Mouse (Mus musculus): ENCODE results near the gene Mrpl10. TPM values are rescaled to one million over a fixed set of nuclear protein-coding genes. Genes with fewer than 3 reads are reported as not detected.

Mrpl10 gene
- polyA plus RNA-seq, 1 experiment from 2014 or later, result 76.6 TPM

GRCm38 (mm10) chr11:97086365-97086764 is 45.0 kb downstream of the Mrpl10 start:
- no peaks in the 10 kb centered on the region for H3K36me3 ChIP-seq (ENCODE audit: control insufficient read depth, insufficient read depth, low read length)
- ATAC-seq (replicated peaks; ENCODE audit: low FRiP score), result no peak

GRCm38 (mm10) chr11:97094600-97094999 is 53.2 kb downstream of the Mrpl10 start:
- H3K36me3 ChIP-seq (ENCODE audit: control insufficient read depth, insufficient read depth, low read length), result no peaks in the 10 kb centered on the region
- DNase-seq (ENCODE audit: low spot score) (no peak), ATAC-seq (replicated peaks; ENCODE audit: low FRiP score) (no peak)
- H3K27ac ChIP-seq (ENCODE audit: low read depth, low read length), result no peak overlapping the region
- H3K27me3 ChIP-seq (ENCODE audit: control insufficient read depth, insufficient read depth, low read length), result peaks cover 10% of the 10 kb centered on the region
- no peaks in the 10 kb centered on the region for H3K4me1 ChIP-seq (replicated peaks; ENCODE audit: control insufficient read depth, insufficient read depth, low read length)
- 72% methylated on average over 2 of the region's 2 CpGs for WGBS
- H3K9me3 ChIP-seq (ENCODE audit: control insufficient read depth, low read length), result no peaks in the 10 kb centered on the region
- no peak overlapping the region for H3K9ac ChIP-seq (ENCODE audit: low read length)
- no peak overlapping the region for H3K4me2 ChIP-seq (ENCODE audit: low read depth, low read length, severe bottlenecking)
- H3K4me3 ChIP-seq (ENCODE audit: low read depth, low read length), result no peak overlapping the region

More at GRCm38 (mm10) chr11:97086365-97086764, 45.0 kb downstream of the Mrpl10 start:
- Histone ChIP-seq H3K4me3 (ENCODE audit: low read depth, low read length) (no peak overlapping the region), H3K27me3 (ENCODE audit: control insufficient read depth, insufficient read depth, low read length) (no peaks in the 10 kb centered on the region; the same call in 1 of the 2 replicates), H3K9ac (ENCODE audit: low read length) (no peak overlapping the region), H3K9me3 (ENCODE audit: control insufficient read depth, low read length) (no peaks in the 10 kb centered on the region; the same call in 1 of the 2 replicates), H3K4me2 (ENCODE audit: low read depth, low read length, severe bottlenecking) (no peak overlapping the region), H3K4me1 (replicated peaks; ENCODE audit: control insufficient read depth, insufficient read depth, low read length) (no peaks in the 10 kb centered on the region), H3K27ac (ENCODE audit: low read depth, low read length) (no peak overlapping the region)
- no peak for DNase-seq (ENCODE audit: low spot score)
- WGBS, result 80% methylated on average over 6 of the region's 6 CpGs

GRCm38 (mm10) chr11:97098791-97099190 is 57.4 kb downstream of the Mrpl10 start:
- Histone ChIP-seq H3K36me3 (ENCODE audit: control insufficient read depth, insufficient read depth, low read length) (no peaks in the 10 kb centered on the region), H3K4me1 (replicated peaks; ENCODE audit: control insufficient read depth, insufficient read depth, low read length) (no peaks in the 10 kb centered on the region), H3K9ac (ENCODE audit: low read length) (no peak overlapping the region), H3K4me2 (ENCODE audit: low read depth, low read length, severe bottlenecking) (no peak overlapping the region), H3K4me3 (ENCODE audit: low read depth, low read length) (no peak overlapping the region), H3K27ac (ENCODE audit: low read depth, low read length) (no peak overlapping the region), H3K27me3 (ENCODE audit: control insufficient read depth, insufficient read depth, low read length) (peaks cover 10% of the 10 kb centered on the region), H3K9me3 (ENCODE audit: control insufficient read depth, low read length) (no peaks in the 10 kb centered on the region)
- ATAC-seq (replicated peaks; ENCODE audit: low FRiP score), result no peak
- DNase-seq (ENCODE audit: low spot score), result no peak
- 22% methylated on average over 18 of the region's 18 CpGs for WGBS

Small RNA genes within 50 kb of the gene (microRNA-seq; reads per million reads assigned to microRNA genes)
- not detected for gene Mir8103 (ENCODE audit: insufficient number of aligned reads)

Other genes starting within 250 kb of the Mrpl10 start
- gene Nfe2l1, start 211.6 kb upstream of the Mrpl10 start, polyA plus RNA-seq (2014; fragmentation: Nextera tagmentation; extraction: Ambion mirVana), result 38.6 and 42.9 TPM in 2 replicates
- 33.2 and 33.8 TPM in 2 replicates for gene Copz2, start 191.7 kb upstream of the Mrpl10 start, polyA plus RNA-seq (2014; fragmentation: Nextera tagmentation; extraction: Ambion mirVana)
- 83.4 and 94.0 TPM in 2 replicates for gene Cdk5rap3, start 125.1 kb upstream of the Mrpl10 start, polyA plus RNA-seq (2014; fragmentation: Nextera tagmentation; extraction: Ambion mirVana)
- 0.25 and 0.29 TPM in 2 replicates for gene Prr15l, start 113.5 kb upstream of the Mrpl10 start, polyA plus RNA-seq (2014; fragmentation: Nextera tagmentation; extraction: Ambion mirVana)
- 24.8 and 28.8 TPM in 2 replicates for gene Pnpo, start 97.6 kb upstream of the Mrpl10 start, polyA plus RNA-seq (2014; fragmentation: Nextera tagmentation; extraction: Ambion mirVana)
- gene Sp2, start 58.6 kb upstream of the Mrpl10 start, polyA plus RNA-seq (2014; fragmentation: Nextera tagmentation; extraction: Ambion mirVana), result 30.9 and 31.0 TPM in 2 replicates
- 0.17 TPM in 1 of 2 replicates, not detected in the other for gene Sp6, start 28.2 kb upstream of the Mrpl10 start, polyA plus RNA-seq (2014; fragmentation: Nextera tagmentation; extraction: Ambion mirVana)
- gene Scrn2, start 11.6 kb upstream of the Mrpl10 start, polyA plus RNA-seq (2014; fragmentation: Nextera tagmentation; extraction: Ambion mirVana), result 31.2 and 31.6 TPM in 2 replicates
- 3.8 and 4.2 TPM in 2 replicates for gene Lrrc46, start 153 bp upstream of the Mrpl10 start, polyA plus RNA-seq (2014; fragmentation: Nextera tagmentation; extraction: Ambion mirVana)
- gene Osbpl7, start 9.1 kb downstream of the Mrpl10 start, polyA plus RNA-seq (2014; fragmentation: Nextera tagmentation; extraction: Ambion mirVana), result 6.7 and 7.7 TPM in 2 replicates
- 0.17 and 0.21 TPM in 2 replicates for gene Tbx21, start 73.8 kb downstream of the Mrpl10 start, polyA plus RNA-seq (2014; fragmentation: Nextera tagmentation; extraction: Ambion mirVana)
- 5.4 and 6.7 TPM in 2 replicates for gene Tbkbp1, start 109.9 kb downstream of the Mrpl10 start, polyA plus RNA-seq (2014; fragmentation: Nextera tagmentation; extraction: Ambion mirVana)
- gene Kpnb1, start 146.3 kb downstream of the Mrpl10 start, polyA plus RNA-seq (2014; fragmentation: Nextera tagmentation; extraction: Ambion mirVana), result 114 TPM in 2 replicates
- gene Npepps, start 239.1 kb downstream of the Mrpl10 start, polyA plus RNA-seq (2014; fragmentation: Nextera tagmentation; extraction: Ambion mirVana), result 108 and 122 TPM in 2 replicates

Data from forebrain, embryonic 11.5 days (tissue).